Mouse (Mus musculus) hindbrain, embryonic 16.5 days (tissue): ENCODE results near the gene Slc6a9. TPM values are rescaled to one million over a fixed set of nuclear protein-coding genes. Genes with fewer than 3 reads are reported as not detected.

Source experiments
- ATAC-seq: fragments of 200-750 bp; cut with Nextera tagmentation; 2 replicates; pipeline ENCODE4 v1.8.0; 2017; ENCODE audit warnings: moderate TSS enrichment, moderate library complexity
- H3K27ac ChIP-seq: fragments of 300-500 bp; sonication (generic); 2 replicates; pipeline ENCODE4 v1.5.1; 2014; ENCODE audit warnings: low read depth, mild to moderate bottlenecking, control low read depth, low read length, moderate library complexity
- H3K27me3 ChIP-seq: fragments of 300-500 bp; sonication (generic); replicated peaks from 2 replicates; pipeline ENCODE4 v1.6.1; 2014; ENCODE audit warnings: low read length; ENCODE audit not compliant: control insufficient read depth, insufficient read depth
- H3K36me3 ChIP-seq: fragments of 300-500 bp; sonication (generic); 2 replicates; pipeline ENCODE4 v1.6.1; 2014; ENCODE audit warnings: mild to moderate bottlenecking, low read length, moderate library complexity, mixed read lengths; ENCODE audit not compliant: control insufficient read depth, insufficient read depth
- H3K4me1 ChIP-seq: fragments of 300-500 bp; sonication (generic); 2 replicates; pipeline ENCODE4 v1.6.1; 2014; ENCODE audit warnings: low read depth, low read length; ENCODE audit not compliant: control insufficient read depth, insufficient read depth
- H3K4me2 ChIP-seq: fragments of 300-500 bp; sonication (generic); 2 replicates; pipeline ENCODE4 v1.6.1; 2014; ENCODE audit warnings: mild to moderate bottlenecking, low read length, control low read depth, moderate library complexity
- H3K4me3 ChIP-seq: fragments of 300-500 bp; sonication (generic); 2 replicates; pipeline ENCODE4 v1.5.1; 2014; ENCODE audit warnings: mild to moderate bottlenecking, low read length, control low read depth, moderate library complexity
- H3K9ac ChIP-seq: fragments of 300-500 bp; sonication (generic); 2 replicates; pipeline ENCODE4 v1.6.1; 2014; ENCODE audit warnings: low read depth, mild to moderate bottlenecking, control low read depth, low read length, moderate library complexity
- H3K9me3 ChIP-seq: fragments of 300-500 bp; sonication (generic); 2 replicates; pipeline ENCODE4 v1.6.1; 2014; ENCODE audit warnings: mild to moderate bottlenecking, low read length, moderate library complexity; ENCODE audit not compliant: control insufficient read depth
- WGBS: fragments of 180-500 bp; shearing (Covaris S2); extraction: QIAGEN DNeasy Blood & Tissue Kit; methylation state at CpG from one replicate; pipeline ENCODE4 v1.1.7; 2014; 5-methylcytosine and 5-hydroxymethylcytosine counted together
- polyA plus RNA-seq: library from polyadenylated mRNA; unstranded; fragments of >200 nt; fragmentation: Nextera tagmentation; extraction: Ambion mirVana; gene quantifications from 2 replicates; pipeline ENCODE4 v1.2.1, GENCODE M21; 2015

Gene Slc6a9
- polyA plus RNA-seq, 1 experiment from 2014 or later, result 63.8 TPM

DNA sequence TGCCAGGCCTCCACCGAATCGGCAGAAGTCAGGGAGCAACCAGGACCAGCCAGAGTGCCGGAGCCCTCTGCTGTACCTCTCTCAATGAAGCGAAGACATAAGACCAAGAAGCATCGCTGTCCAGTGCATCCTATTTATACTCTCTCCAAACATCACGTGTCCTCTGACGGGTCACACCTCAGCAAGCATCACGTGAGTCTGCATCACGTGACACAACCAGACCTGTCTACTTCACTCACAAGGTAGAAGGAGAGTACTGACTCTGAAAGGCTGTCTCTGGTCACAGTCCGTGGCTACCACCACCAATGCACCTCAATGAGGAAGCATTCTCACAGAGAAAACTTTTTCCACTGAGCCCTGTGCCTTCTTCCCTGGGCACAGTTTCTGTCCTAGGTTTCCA lies 16.3 kb upstream of the Slc6a9 start:
- no peak overlapping the region for H3K4me2 ChIP-seq
- 0 out of 2 replicates have a peak, but pooled peaks cover 2% of the 10 kb centered on the region for H3K9me3 ChIP-seq
- H3K36me3 ChIP-seq, result no peaks in the 10 kb centered on the region
- no peak overlapping the region for H3K9ac ChIP-seq
- H3K27me3 ChIP-seq, result no peaks in the 10 kb centered on the region
- H3K27ac ChIP-seq, result no peak overlapping the region
- H3K4me1 ChIP-seq, result no peaks in the 10 kb centered on the region
- WGBS, result 95% methylated on average over 10 of the region's 10 CpGs
- no peak overlapping the region for H3K4me3 ChIP-seq
- ATAC-seq, result no peak

GRCm38 (mm10) chr4:117828572-117829145 lies 5.6 kb upstream of the Slc6a9 start:
- H3K4me2 ChIP-seq, result no peak overlapping the region
- H3K4me3 ChIP-seq, result no peak overlapping the region
- no peaks in the 10 kb centered on the region for H3K36me3 ChIP-seq
- no peak for ATAC-seq
- H3K9me3 ChIP-seq, result no peaks in the 10 kb centered on the region
- WGBS, result 65% methylated on average over 8 of the region's 8 CpGs
- H3K27me3 ChIP-seq, result peaks cover 3% of the 10 kb centered on the region; the same call in 1 of the 2 replicates
- H3K9ac ChIP-seq, result no peak overlapping the region
- H3K4me1 ChIP-seq, result peaks cover 4% of the 10 kb centered on the region; the same call in 1 of the 2 replicates
- H3K27ac ChIP-seq, result no peak overlapping the region

- Histone ChIP-seq H3K4me2 (peak overlapping the region; percentile 34), H3K4me3 (no peak overlapping the region), H3K4me1 (peaks cover 5% of the 10 kb centered on the region), H3K27me3 (peaks cover 3% of the 10 kb centered on the region; the same call in 1 of the 2 replicates), H3K27ac (no peak overlapping the region), H3K9ac (no peak overlapping the region; the same call in 1 of the 2 replicates), H3K9me3 (no peaks in the 10 kb centered on the region), H3K36me3 (no peaks in the 10 kb centered on the region)
- ATAC-seq, result peak; percentile 43; the same call in 1 of the 2 replicates
- 9% methylated on average over 12 of the region's 12 CpGs for WGBS
Measured at GRCm38 (mm10) chr4:117829260-117830123, 4.8 kb upstream of the Slc6a9 start.

- Histone ChIP-seq H3K4me3 (no peak overlapping the region), H3K27me3 (peaks cover 3% of the 10 kb centered on the region; the same call in 1 of the 2 replicates), H3K9me3 (no peaks in the 10 kb centered on the region), H3K27ac (no peak overlapping the region), H3K4me2 (peak overlapping the region; percentile 34), H3K4me1 (peaks cover 10% of the 10 kb centered on the region), H3K9ac (no peak overlapping the region; the same call in 1 of the 2 replicates), H3K36me3 (no peaks in the 10 kb centered on the region)
- peak; percentile 38 for ATAC-seq
- 18% methylated on average over 5 of the region's 5 CpGs for WGBS
Measured at GRCm38 (mm10) chr4:117830124-117830551, 4.2 kb upstream of the Slc6a9 start.

- no peak overlapping the region for H3K4me3 ChIP-seq
- H3K27ac ChIP-seq, result no peak overlapping the region
- WGBS, result 90% methylated on average over 9 of the region's 9 CpGs
- ATAC-seq, result no peak
- H3K36me3 ChIP-seq, result no peaks in the 10 kb centered on the region
- H3K9ac ChIP-seq, result no peak overlapping the region
- H3K27me3 ChIP-seq, result peaks cover 3% of the 10 kb centered on the region; the same call in 1 of the 2 replicates
- no peak overlapping the region for H3K4me2 ChIP-seq
- no peaks in the 10 kb centered on the region for H3K9me3 ChIP-seq
- peaks cover 10% of the 10 kb centered on the region for H3K4me1 ChIP-seq
Measured at GRCm38 (mm10) chr4:117830801-117831200, 3.5 kb upstream of the Slc6a9 start.

DNA sequence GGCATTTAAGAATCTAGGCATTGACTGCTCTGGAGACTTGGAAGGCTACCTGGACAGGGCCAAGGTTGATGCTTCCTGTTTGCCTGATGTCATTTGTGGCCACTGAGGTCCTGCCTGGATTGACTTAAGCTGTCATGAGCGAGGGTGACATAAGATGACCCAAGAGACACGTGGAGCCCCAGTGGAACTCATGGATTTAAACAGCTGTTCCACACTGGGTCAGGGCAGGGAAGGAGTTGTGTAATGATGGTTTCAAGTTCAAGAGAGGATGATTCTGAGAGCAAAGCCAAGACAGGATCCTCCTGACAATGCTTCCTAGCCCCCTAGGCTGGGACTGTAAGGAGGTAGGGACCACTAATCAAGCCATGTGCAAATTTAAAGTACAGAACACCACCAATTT lies 2.8 kb upstream of the Slc6a9 start:
- Histone ChIP-seq H3K36me3 (no peaks in the 10 kb centered on the region), H3K27me3 (peaks cover 3% of the 10 kb centered on the region; the same call in 1 of the 2 replicates), H3K4me3 (no peak overlapping the region), H3K9me3 (no peaks in the 10 kb centered on the region), H3K27ac (no peak overlapping the region), H3K4me1 (peaks cover 10% of the 10 kb centered on the region), H3K9ac (no peak overlapping the region), H3K4me2 (no peak overlapping the region)
- ATAC-seq, result no peak
- WGBS, result 71% methylated on average over 2 of the region's 2 CpGs

DNA sequence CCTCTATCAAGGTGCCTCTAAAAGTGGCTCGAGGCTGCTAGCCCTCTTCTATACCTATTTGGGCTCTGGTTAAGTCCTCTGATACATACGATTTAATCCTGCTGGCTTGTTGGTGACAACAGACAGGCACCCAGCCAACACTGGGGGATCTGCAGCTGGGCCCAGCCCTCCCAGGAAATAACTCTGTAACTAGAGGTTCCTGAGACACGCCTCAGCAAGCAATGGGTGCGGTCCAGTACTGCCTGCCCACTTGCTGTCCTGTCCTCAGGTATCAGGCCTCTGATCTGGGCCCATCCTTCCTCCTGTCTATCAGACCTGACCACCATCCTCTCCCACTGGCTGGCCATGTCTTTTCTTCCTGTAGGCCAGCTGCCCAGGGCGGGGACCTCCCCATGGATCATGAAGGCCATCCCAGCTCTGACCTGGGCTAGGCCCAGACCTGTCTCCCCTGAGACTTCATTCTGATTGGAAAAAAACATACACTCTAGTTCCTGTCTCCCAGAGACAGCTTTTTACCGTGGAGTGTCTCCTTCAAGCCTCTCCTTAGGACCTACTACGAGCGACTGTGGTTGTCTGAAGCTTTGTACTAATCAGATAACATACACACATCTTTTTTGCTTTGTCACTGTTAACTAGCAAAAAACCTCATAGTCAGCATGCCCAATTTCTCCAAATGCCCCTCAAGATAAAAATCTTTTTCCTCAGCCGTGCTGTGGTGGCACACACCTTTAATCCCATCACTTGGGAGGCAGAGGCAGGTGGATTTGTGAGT lies 2.2 kb upstream of the Slc6a9 start:
- Histone ChIP-seq H3K9me3 (no peaks in the 10 kb centered on the region), H3K9ac (no peak overlapping the region)
- WGBS, result 85% methylated on average over 9 of the region's 9 CpGs

GRCm38 (mm10) chr4:117834845-117835530 lies 682 bp downstream of the Slc6a9 start:
- Histone ChIP-seq H3K36me3 (no peaks in the 10 kb centered on the region), H3K4me3 (peak overlapping the region; percentile 83), H3K9ac (peak overlapping the region; percentile 90), H3K27ac (peak overlapping the region; percentile 93), H3K27me3 (peaks cover 3% of the 10 kb centered on the region; the same call in 1 of the 2 replicates), H3K4me1 (peaks cover 6% of the 10 kb centered on the region), H3K4me2 (peak overlapping the region; percentile 89), H3K9me3 (no peaks in the 10 kb centered on the region)
- peak; percentile 48 for ATAC-seq
- WGBS, result 1% methylated on average over 36 of the region's 36 CpGs

More for the DNA sequence above, 2.2 kb upstream of the Slc6a9 start:
- Histone ChIP-seq H3K4me2 (no peak overlapping the region), H3K4me1 (peaks cover 10% of the 10 kb centered on the region), H3K27me3 (peaks cover 3% of the 10 kb centered on the region; the same call in 1 of the 2 replicates), H3K4me3 (no peak overlapping the region), H3K36me3 (no peaks in the 10 kb centered on the region), H3K27ac (no peak overlapping the region)
- no peak for ATAC-seq
